Mouse (Mus musculus) G1E (cell line): Measurements from ENCODE around the gene Shisa9.

Source experiments
- POLR2AphosphoS5 ChIP-seq: IDR thresholded peaks from 2 replicates; pipeline ENCODE4 v1.6.1; 2012; ENCODE audit warnings: low read depth, low read length, inconsistent platforms; ENCODE audit not compliant: insufficient replicate concordance
- TAL1 ChIP-seq: conservative IDR thresholded peaks from 2 replicates; pipeline ENCODE4 v1.6.1; 2012; ENCODE audit warnings: low read depth, low read length, inconsistent platforms, mixed read lengths

DNA sequence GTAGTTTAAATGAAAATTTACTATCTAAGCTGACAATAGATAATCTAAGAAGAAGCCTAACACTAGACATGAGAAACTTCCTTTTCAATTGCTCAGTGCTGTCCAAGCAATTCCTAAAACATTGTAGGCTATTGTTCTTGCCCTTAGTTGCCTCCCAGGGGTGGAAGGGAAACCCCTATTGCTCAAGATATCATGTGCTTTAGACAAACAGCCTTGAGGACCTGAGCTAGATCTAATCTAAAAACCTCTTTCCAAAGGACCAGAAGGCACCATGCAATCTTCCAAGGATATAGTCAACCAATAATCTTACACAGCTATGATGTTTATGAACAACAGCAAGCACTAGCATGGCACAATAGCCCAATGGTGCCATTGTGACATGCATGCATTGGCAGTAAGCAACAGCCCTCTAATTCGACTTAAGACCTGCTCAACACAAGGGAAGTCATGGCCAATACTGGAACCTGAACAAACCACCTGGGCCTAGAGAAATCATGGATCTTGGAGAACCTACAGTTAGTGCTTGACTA is 222.6 kb downstream of the Shisa9 start:
- TF ChIP-seq TAL1 (no peak), POLR2AphosphoS5 (no peak)
